Mouse (Mus musculus) cerebellum, adult 9-10 months (tissue): ENCODE data around the gene Krt78.
A peak's percentile ranks its signal among the peaks of the same experiment; 100 is the strongest.
"Not testable (repeated sequence)": the region's sequence is repeated elsewhere in the genome, so short reads cannot be mapped to it uniquely, and the experiment has no call there.

Source experiments
- DNase-seq: peaks from one replicate; pipeline ENCODE4 v3.0.0; 2022

Gene Krt78

GRCm38 (mm10) chr15:101954187-101954586, at the start of gene Krt78:
Gene Krt78 (minus strand): TSS chr15:101954287.
- no peak for DNase-seq

GRCm38 (mm10) chr15:102003516-102003915, 49.4 kb upstream of the Krt78 start:
- DNase-seq: no peak

- DNase-seq: no peak
These were observed 48.8 kb upstream of the Krt78 start for GRCm38 (mm10) chr15:102002646-102003488.

GRCm38 (mm10) chr15:101999676-102000335, 45.7 kb upstream of the Krt78 start:
- no peak for DNase-seq

- no peak for DNase-seq
These were observed 45.1 kb upstream of the Krt78 start for GRCm38 (mm10) chr15:101999156-101999555.

GRCm38 (mm10) chr15:101996450-101997078, 42.5 kb upstream of the Krt78 start:
- not testable (repeated sequence) for DNase-seq

- no peak for DNase-seq
These were observed 41.6 kb upstream of the Krt78 start for GRCm38 (mm10) chr15:101995484-101996236.

DNA sequence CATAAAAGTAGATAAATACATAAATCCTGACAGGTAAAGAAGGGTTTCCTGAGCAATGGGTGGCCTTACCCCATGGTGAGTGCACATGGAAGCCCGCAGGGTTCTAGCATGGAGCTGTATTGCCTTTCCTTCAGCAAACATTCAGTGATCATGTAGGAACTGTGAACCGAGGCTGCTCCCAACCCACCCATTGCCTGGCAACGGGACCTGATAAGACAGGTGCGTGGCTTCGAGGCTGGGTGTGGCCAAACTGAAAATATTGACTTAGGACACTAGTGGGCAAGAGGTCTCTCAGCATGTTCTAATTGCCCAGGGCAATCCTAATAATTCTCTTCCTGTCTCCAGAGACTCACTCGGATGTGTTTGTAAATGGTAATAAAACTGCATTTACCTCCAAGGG, 40.3 kb upstream of the Krt78 start:
- no peak for DNase-seq

- no peak for DNase-seq
These were observed 36.9 kb upstream of the Krt78 start for GRCm38 (mm10) chr15:101990946-101991345.

GRCm38 (mm10) chr15:101988714-101989113, 34.6 kb upstream of the Krt78 start:
- no peak for DNase-seq

GRCm38 (mm10) chr15:101988119-101988518, 34.0 kb upstream of the Krt78 start:
- peak; percentile 84 for DNase-seq

- DNase-seq: no peak
These were observed 30.7 kb upstream of the Krt78 start for GRCm38 (mm10) chr15:101984746-101985145.

DNA sequence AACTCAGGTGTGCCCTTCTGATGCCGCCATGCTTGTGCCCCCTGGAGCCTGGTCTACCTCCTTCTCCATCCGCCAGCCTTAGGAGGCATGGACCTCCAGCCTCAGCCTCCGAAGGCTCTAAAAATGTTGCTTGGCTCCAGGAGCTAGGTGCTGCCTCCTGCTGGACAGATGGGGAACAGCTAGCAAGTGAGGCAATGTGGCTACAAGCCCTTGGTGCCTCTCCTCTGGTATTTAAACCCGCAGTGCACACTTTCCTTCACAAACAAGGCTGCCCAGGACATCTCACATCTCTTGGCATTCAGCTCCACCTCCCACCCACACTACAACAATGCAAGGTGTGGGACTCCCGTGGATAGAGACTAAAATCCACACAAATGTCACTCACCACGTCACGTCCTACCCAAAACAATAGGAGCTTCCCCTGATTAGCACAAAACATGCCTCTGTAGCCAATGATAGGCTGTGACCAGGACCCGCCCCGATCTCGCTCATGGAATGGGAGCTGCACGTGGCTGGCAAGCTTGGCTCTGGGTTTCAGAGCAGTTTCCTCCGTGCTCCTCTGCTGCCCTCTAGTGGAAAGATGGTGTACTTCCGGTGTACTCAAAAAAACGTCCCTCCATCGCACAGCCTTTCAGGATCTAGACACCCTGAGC, 30.0 kb upstream of the Krt78 start:
- DNase-seq: peak; percentile 87

DNA sequence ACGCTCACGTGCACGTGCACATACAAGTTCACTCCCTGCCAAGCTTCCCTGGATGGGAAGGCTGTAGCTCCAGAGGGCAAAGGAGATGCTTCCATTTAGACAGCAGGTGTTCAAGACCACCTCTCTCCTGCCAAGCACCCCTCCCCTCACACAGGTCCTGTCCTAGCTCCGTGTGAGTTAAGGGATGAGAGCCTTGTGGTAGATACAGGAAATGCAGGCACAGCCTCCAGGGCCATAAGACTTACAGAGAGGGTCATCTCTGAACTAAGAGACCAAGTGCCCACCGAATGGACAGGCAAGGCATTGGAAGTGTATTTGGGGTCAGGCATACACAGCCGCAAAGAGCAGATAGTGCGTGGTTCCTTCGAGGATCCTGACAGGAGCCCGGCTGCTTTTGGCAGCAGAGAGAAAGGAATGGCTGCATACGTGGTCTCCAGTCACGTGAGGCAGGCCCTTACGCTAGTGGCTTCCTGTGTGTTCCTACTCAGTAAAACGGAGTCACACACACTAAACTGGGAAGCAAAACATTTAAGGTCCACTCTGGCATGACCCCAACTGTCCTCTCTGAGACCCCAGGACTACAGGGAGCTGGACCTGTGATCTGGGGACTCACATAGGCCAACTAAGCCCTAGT, 29.3 kb upstream of the Krt78 start:
- no peak for DNase-seq

- DNase-seq: no peak
These were observed 26.8 kb upstream of the Krt78 start for GRCm38 (mm10) chr15:101980849-101981248.

DNA sequence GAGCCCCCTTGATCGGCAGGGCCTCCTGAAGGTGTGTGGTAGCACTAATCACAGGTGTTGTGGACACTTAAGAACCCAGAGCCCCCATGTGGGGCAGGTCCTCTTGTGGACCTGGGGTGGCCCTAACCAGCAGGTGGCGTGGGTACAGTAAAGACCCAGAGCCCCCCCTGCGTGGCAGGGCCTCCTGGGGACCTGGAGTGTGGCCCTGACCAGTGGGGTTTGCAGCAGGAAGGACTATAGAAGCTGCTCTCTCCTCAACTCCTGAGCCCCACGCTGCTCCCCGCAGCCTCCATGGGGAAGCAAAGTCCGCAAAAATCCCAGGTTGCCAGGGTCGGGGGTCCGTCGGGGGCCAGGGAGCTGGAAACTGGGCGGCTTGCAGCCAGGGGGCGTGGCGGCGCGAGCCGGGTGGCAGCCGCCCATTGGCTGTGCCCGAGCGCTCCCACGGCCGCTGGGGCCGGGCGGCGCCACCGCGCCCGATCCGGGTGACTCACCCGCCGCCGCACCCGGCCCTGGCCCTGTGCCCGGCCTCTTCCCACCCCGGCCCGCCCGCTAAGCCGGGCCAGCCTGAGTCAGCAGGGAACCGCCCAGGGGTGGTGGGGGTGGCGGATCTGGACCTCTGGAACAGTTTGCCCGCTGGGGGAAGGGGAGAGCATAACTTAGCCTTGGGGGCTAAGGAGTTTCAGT, 23.1 kb upstream of the Krt78 start:
- no peak for DNase-seq

GRCm38 (mm10) chr15:101976641-101977040, 22.6 kb upstream of the Krt78 start:
- DNase-seq: no peak

- no peak for DNase-seq
These were observed 21.9 kb upstream of the Krt78 start for GRCm38 (mm10) chr15:101976023-101976422.

DNA sequence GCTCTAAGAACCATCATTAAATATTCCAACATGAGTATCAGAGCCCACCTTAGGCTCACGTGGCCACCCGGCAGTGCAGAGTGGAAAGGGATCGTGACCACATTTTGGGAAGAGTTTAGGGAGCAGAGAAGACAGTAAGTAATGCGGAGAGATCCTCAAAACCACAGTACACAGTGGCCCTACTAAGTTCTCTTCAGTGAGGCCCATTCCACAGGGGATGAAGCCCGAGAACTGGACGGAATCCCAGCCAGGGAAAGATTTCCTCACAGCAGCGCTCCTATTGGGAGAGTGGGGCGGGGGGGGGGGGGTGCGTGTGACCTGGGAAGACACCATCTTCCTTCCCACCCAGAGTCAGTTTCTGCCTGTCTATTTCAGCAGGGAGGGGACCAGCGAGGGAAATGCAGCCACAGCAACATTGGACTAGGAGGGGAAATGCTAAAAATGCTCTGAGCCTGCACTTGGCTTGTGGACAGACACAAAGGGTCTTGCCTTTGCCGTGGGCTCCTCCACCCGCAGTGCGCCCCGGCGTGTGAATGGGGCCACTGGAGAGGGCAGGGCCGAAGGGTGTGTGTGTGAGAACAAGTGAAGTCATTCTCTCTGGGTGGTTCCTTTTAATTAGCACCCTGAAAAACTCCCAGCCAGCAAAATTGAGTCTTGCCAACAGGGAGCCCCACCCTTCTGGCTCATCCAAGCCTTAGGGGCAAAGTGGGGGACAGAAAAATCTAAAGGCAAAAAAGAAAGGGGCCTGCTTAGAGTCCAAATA, 20.2 kb upstream of the Krt78 start:
- no peak for DNase-seq

DNA sequence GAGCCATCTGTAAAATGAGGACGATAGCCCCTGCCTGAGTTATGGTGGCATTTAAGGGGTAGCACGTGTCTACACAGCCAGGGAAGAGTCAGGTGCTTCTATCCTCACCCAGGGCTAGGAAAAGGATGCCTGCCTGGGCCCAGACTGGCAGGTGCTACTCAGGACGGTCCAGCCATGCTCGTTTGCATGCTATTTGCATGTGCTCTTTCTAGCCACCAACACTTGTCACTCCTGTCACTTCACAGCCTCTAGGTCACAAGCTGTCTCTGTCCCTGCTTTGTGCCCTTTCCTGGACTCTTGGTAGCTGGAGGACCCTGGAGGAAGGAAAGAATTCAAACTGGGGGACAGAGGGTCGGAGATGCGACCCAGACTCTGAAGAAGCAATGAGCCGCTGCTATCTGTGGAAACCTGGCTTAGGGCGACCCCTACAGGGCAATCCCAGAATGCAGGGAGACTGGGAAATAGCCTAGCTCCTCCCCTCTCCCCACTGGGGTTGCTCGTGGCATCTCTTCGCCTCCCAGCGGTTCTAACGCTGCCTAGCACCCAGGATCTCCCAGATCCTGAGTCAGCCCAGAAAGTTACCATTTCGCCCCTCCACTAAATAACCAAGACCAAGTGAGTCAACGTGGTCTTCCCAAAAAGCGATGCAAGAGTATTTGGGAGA, 19.5 kb upstream of the Krt78 start:
- DNase-seq: peak; percentile 81
